20 mouse cellular contexts compared by ENCODE assay signal in the genomic region with DNA sequence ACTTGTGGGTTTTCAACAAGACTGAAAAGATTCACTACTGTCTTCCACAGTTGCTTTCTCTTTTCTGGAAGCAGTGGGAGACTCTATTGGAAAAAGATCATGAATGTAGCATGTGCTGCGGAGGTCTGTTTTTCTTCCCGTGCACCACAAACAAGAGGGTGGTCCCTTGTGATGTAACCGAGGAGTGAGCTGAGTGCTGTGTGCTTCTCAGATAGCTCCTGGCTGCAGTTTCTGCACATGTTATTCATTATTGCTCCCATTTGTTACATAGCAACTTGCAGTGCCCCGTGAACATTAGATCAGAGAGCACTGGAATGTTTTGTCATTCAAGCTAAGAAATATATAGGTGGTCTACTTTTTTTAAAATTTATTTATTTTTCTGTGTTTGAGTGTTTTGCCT.
"Had no signal": no experiment of that assay in that cellular context is flagged by ENCODE, and none has a peak within 500 bp of the region (broad histone marks: within the 10 kb centered on the region; RNA-seq: fewer than 3 reads in every experiment).

No protein-coding gene starts in this region.

- H3K9ac ChIP-seq: limb, embryonic 15.5 days; liver, embryonic 14.5 days; liver, postnatal 0 days; lung, embryonic 14.5 days had no signal

- H3K36me3 ChIP-seq: limb, embryonic 15.5 days had no signal

- H3K4me2 ChIP-seq: limb, embryonic 15.5 days; liver, embryonic 11.5 days; lung, embryonic 14.5 days; midbrain, embryonic 11.5 days had no signal

- ATAC-seq: liver, postnatal 0 days; lung, postnatal 0 days had no signal

- H3K4me3 ChIP-seq: left cerebral cortex, adult 2 months; limb, embryonic 15.5 days had no signal

- DNase-seq: kidney, adult 2 months; kidney, postnatal 25 days; layer of hippocampus, postnatal 36 days; liver, postnatal 0 days; lung, embryonic 14.5 days; lung, postnatal 4 days; midbrain, embryonic 14.5 days; right cerebral cortex, adult 18-20 months; right cerebral cortex, postnatal 14 days; right cerebral cortex, postnatal 4 days; spleen, adult 18-20 months; thymus, adult 18-20 months; thymus, postnatal 36 days had no signal

- H3K9me3 ChIP-seq: limb, embryonic 15.5 days had no signal

- H3K27me3 ChIP-seq: limb, embryonic 15.5 days had no signal

- H3K27ac ChIP-seq: kidney, postnatal 0 days; left cerebral cortex, adult 2 months; limb, embryonic 15.5 days; liver, embryonic 14.5 days had no signal
